Mouse (Mus musculus) thymus, adult 2 months (tissue): ENCODE results near the gene Polr1e.

Experiments used
- CTCF ChIP-seq: fragments of 200-500 bp; IDR thresholded peaks from 2 replicates; pipeline ENCODE4 v1.5.1; 2012; ENCODE audit warnings: mild to moderate bottlenecking, control low read depth, low read length, moderate library complexity, borderline replicate concordance; ENCODE audit not compliant: control insufficient read depth, poor library complexity, insufficient read depth; ENCODE audit errors: extremely low read depth
- POLR2A ChIP-seq: fragments of 200-500 bp; IDR thresholded peaks from 2 replicates; pipeline ENCODE4 v1.6.1; 2012; ENCODE audit warnings: mild to moderate bottlenecking, low read length, control low read depth, moderate library complexity; ENCODE audit not compliant: control insufficient read depth, poor library complexity, insufficient read depth; ENCODE audit errors: extremely low read depth

DNA sequence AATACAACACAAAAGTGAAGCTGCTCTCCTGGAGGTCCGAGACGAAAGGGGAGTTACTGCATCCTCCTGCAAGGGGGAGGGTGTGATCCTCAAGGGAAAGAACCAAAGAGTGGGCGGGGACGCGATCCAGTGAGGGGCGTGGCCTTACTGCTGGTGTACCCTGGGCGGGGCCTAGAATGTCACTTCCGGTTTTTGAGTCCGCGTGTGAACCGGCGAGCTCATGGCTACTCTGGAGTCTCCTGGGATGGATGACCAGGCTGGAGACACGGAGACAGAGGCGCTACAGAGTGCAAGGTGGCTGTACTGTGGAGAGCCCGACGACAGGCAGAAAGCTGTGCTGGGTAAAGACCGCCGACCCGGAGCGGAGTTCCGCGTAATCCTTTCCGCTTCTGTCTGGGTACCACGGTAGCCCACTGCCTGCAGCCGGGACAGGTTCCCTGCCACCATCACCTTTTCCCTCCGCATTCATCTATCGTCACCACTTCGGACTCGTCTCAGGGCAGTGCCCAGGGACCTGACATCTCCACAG, at the start of gene Polr1e:
- TF ChIP-seq CTCF = no peak
- no peak for TF ChIP-seq POLR2A
